Mouse (Mus musculus) B cell, adult 2 months (primary cell): ENCODE measurements around the gene Rps17.

ENCODE experiments used
- DNase-seq, 2 experiments: peaks; one replicate each; pipeline ENCODE4 v3.0.0; 2022

The Rps17 gene

DNA sequence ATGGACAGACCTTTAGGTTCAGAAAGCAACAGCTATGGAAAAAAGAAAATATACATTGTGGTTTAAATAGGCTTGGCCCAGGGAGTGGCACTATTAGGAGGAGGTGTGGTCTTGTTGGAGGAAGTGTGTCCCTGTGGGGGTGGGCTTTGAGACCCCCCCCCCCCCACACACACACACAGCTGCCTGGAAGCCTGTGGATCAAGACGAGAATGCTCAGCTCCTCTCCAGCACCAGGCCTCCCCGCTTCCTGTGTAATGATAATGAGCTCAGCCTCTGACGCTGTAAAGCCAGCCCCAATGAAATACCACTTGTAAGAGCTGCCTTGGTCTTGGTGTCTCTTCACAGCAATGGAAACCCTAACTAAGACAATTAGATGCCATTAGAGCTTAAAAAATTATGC is 14.3 kb downstream of the Rps17 start:
- no peak for DNase-seq

DNA sequence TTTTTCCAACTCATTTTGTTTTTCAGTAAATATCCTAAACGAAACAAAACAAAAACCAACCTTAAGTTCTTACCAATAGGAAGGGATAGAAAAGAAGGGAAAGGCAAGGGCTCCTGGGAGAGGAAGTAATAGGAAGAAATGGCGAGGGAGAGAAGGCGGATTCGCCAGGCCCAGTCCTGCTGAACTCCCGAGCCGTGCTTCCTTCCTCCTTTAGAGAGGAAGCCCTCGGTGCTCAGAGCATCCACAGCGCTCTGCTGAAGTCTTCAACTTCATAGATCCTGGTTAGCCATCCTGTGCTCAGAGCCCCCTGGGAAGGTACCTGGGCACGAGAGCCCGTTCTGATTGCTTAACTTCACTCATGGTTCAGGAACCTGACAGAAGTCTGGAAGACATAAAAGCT is 17.4 kb downstream of the Rps17 start:
- no peak for DNase-seq

DNA sequence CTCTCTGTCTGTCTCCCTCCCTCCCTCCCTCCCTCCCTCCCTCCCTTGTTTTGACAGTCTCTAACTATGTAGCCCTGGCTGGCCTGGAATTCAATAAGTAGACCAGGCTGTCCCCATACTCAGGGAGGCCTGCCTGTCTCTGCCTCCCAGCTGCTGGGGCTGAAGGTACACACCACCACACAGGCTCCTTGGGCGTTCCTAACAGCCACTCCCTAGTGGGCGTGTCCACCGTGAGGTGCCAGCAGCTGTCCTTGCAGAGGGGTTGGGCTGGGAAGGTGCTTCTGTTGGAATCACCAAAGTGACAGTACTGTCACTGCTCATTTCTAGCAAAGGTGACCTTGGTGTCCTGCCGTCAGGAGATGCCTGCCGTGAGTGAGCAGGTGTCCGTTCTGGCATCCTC is 18.2 kb downstream of the Rps17 start:
- no peak for DNase-seq

DNA sequence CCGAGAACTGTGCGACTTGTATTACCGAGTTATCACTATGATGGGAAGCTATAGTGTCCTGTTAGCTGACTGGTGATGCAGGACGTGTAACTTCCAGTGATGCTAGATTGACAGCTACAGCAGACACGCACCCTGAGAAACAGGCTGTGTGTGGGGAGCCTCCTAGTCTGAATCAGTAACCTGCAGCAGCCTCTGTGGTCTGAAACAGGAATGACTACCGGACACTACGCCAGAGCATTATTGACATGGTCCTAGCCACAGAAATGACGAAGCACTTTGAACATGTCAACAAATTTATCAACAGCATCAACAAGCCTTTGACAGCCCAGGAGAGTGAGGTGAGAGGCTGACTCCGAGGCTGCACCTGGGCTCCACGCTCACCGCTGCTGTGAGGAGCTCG is 19.0 kb downstream of the Rps17 start:
- DNase-seq = no peak

DNA sequence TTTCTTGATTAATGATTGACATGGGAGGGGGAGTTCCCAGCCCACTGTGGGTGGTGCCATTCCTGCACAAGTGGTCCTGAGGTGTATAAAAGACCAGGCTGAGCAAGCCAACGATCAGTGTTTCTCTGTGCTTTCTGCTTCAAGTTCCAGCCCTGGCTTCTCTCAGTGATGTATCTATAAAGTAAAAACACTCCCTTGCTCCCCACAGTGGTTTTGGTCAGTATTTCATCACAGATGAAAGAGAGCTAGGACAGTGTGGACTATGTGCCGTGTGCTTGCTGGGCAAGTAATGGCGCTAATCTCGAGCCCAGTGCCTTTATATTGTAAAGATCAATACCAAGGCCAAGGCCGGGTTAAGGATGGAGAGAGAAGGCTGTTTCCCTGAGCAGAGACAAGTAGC is 23.3 kb downstream of the Rps17 start:
- DNase-seq = no peak

DNA sequence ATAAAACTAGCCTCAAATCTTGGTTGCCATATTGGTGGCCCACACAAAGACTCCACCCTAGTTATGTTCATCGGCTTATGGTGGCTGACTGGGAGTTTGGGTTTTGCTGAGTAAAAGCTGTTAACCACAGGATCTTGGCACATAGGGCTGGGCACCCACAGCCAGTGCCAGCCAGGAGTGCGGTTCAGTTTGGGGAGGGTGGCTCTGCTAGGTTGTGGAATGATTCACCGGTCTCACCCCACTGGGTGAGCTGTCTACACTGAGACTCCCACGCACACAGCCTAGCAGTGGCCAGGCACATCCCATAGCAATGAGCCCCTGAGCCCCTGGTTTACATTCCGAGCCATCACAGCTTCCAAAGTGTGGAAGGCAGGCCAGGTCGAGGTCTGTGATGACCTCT is 25.3 kb downstream of the Rps17 start:
- DNase-seq = no peak

DNA sequence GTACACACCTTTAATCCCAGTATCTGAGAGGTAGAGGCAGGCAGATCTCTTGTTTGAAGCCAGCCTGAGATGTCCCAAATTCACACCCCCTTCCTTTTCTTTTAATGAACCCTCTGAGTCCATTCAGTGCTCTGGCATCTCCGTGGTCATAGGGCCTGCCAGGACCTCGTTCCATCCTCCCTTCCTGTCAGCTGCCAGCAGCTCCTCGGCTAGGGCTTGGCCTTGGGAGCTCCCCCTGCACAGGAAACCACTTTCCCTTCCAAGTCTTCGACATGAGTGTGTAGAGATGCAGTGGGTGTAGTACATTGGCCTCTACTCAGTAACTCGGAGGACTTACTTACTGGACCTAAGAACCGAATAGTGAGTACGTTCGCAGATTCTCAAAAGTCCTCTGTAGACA is 29.5 kb downstream of the Rps17 start:
- DNase-seq = no peak

DNA sequence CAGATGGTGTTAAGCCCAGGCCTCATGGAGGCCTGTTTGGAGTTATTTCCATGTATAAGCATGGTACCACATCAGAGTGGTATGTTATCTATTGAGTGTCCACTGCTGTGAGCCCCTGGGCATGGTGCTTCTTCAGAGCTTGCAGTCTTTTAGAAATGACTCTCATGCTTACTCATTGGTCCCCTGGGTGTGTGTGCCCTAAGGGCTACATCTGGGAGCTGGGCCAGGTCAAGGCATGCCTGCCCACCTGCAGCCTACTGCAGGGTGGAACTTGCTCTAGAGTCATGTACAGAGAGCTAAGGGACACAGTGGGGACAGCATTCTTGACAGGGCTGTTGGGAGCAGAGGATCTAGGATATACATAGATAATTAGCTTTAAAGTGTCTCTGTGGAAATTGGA is 33.5 kb downstream of the Rps17 start:
- DNase-seq = no peak

DNA sequence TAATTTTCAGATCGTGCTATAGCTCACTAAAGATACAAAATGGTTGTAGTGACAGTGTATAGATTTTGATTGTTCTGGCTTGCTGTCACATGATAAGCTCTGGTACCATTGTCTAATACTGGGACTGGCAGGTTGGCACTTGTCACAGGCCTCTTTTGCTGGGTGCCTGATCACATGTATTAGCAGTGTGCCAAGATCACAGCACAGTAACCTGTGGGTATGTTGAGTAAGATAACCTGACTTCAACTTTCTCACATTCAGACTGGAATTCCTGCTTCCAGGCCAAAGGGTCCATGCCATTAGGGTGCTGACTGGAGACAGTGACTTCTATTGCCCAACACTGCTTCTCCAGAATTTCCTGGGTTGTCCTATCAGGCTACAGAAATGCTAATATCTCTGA is 33.9 kb downstream of the Rps17 start:
- no peak for DNase-seq

DNA sequence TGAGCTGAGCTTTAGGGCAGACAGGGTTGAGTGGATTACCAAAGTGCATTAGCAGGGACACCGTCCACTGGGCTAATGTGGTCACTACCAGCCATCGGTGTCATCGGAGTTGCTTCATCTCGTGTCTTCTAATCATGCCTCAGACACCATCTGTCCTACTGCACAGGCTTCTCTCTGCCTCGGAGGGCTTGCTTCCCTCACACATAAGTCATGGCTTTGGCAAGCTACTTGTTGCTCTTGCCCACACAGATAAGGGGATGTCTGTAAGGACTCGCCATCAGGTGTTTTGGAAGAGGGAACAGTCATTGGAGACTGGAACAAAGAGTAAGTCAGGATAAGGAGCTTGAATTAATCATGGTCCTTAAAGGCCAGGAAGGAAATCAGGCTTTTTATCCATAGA is 35.8 kb downstream of the Rps17 start:
- no peak for DNase-seq

DNA sequence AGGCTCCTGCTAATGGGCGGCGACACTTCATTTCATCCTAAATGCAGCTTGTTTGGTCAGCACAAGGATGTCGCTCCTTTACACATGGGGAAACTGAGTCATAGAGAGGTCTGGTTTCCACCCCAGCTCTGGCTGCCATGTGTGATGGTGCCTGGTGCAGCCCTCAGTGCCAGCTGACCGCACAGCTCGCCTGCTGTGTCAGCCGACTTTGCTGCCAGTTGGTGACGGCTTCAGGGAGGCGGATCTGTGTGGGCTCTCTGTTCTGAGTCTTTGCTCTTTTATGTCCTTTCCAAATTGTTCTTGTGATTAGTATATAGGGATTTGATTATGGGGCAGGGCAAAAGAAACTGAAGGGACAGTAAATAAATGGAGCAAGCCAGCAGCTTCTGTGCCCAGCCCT is 37.3 kb downstream of the Rps17 start:
- no peak for DNase-seq

DNA sequence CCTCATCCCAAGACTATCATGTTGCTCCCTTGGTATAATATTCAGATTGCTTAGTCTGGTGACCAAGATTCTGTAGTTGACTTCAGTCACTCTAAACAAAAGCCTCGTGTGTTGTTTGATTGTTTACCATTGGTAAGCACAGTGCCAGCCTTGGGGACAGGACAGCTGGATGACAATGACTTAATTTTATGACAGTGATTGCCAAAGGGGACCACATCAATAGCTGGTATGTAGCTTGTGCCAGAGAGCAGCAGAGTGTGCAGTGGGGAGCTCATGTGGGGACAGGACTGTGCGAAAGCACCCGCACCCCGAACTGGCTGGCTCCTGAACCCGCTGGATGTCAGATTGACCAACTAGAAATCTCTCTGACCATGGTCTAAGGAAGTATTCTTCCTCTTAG is 40.4 kb downstream of the Rps17 start:
- DNase-seq = no peak

DNA sequence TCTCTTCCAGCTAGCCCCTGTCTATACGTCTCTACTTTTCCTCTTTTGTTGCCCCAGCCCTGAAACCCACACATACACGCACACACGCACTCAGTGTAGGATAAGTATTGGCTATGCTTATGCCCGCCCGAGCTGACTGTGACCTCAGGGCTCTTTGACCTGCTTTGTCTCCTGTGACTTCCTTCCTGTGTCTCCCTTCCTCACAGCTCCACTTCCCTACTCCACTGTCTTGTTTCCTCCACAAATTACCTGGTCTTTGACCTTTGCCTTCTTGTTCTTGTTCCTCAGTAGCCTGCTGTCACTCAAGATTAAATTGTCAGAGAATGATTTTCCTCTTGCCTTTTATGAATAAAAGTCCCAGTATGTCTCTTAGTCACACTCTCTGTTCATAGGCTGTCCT is 41.0 kb downstream of the Rps17 start:
- DNase-seq = no peak

DNA sequence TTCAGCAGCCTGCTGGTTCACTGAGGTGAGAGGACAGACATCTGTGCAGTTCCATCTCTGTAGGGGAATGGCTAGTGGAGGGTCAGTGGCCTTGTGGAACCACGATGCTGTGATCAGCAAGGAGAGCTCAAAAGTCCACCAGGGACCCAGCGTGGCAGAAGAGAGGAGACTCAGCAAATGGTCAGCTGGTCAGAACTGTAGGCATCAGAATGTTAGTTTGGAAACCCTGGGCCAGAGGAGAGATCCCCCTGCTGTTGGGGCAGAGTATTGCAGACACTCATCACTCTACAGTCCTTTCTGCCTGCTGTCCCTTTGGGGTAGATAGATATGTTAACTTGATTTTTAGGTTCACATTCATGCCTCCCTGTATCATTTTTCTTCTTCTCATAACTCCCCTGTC is 41.4 kb downstream of the Rps17 start:
- DNase-seq = peak; percentile 56 to 60

DNA sequence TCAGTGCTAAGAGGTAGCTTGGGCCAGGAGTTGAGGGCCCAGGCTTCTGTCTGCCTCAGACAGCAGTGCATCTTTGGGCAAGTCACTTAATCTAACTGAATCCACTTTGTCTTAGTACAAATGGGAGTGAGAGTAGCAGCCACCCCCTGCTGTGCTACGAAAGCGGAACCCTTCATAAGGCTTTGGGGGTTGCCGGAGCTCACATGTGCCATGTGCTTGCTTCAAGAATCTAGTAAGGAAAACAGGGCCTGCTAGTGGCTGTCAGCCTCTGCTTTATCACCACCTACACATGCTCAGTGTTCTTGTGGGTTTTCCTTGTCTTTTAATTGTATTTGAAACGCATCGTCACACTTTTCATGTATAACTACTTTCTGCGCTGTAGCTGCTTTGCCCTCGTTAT is 43.7 kb downstream of the Rps17 start:
- DNase-seq = no peak

DNA sequence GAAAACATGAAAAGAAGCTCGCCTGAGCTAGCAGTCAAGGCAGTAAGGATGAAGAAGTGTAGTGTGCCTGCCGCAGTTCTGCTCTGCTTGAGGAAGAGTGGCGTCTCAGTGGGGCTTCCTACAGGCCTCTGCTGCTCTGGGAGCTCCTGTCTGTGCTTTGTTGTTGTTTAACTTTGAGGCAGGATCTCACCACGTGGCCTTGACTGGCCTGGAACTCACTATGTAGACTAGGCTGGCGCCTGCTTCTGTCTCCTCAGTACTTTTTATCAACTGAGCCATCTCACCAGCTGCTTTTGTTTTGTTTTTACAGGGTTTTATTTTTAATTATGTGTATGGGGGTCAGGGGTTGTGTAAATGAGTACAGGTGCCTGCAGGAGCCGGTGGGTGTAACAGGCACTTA is 46.8 kb downstream of the Rps17 start:
- DNase-seq = no peak

DNA sequence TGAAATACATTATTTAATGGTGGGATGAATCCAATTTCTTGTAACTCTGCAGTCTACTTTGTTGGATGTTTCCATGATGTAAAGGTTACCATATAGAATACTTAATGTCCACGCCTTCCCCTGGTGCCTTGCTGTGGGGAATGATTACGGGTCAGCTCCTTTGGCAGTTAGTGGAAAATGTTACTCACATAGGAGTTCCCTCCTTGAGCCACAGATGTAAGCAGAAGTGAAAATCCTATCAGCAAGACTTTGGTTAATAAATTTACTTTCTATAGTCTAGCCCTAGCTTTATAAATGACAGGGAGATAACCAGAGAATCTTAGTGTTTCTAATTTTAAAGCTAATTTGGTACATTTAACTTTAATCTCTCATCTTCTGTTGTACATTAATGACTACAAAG is 49.9 kb downstream of the Rps17 start:
- DNase-seq = no peak
